Mouse (Mus musculus) layer of hippocampus, adult 11-12 months (tissue): Measurements from ENCODE around the gene Hjurp.

ENCODE experiments used
- DNase-seq: peaks from one replicate; pipeline ENCODE4 v3.0.0; 2022; ENCODE audit warnings: low spot score

Gene Hjurp

GRCm38 (mm10) chr1:88279111-88280005, 1.9 kb upstream of the Hjurp start:
- peak; percentile 17 for DNase-seq

- DNase-seq: peak; percentile 49
Observed at GRCm38 (mm10) chr1:88277818-88278511, 532 bp upstream of the Hjurp start.

- DNase-seq: no peak
Observed at GRCm38 (mm10) chr1:88276524-88277097, 822 bp downstream of the Hjurp start.

- peak; percentile 21 for DNase-seq
Observed at GRCm38 (mm10) chr1:88275698-88276523, 1.5 kb downstream of the Hjurp start.

GRCm38 (mm10) chr1:88275078-88275680, 2.3 kb downstream of the Hjurp start:
- DNase-seq: no peak

- peak; percentile 21 for DNase-seq
Observed at GRCm38 (mm10) chr1:88274371-88275077, 2.9 kb downstream of the Hjurp start.

- DNase-seq: no peak
Observed at GRCm38 (mm10) chr1:88273832-88274231, 3.6 kb downstream of the Hjurp start.

GRCm38 (mm10) chr1:88273326-88273725, 4.1 kb downstream of the Hjurp start:
- no peak for DNase-seq

- DNase-seq: no peak
Observed at GRCm38 (mm10) chr1:88272851-88273250, 4.6 kb downstream of the Hjurp start.

GRCm38 (mm10) chr1:88269539-88270309, 7.7 kb downstream of the Hjurp start:
- DNase-seq: no peak

GRCm38 (mm10) chr1:88268070-88268469, 9.4 kb downstream of the Hjurp start:
- DNase-seq: no peak

GRCm38 (mm10) chr1:88267489-88267888, 9.9 kb downstream of the Hjurp start:
- no peak for DNase-seq

GRCm38 (mm10) chr1:88266123-88266522, 11.3 kb downstream of the Hjurp start:
- DNase-seq: no peak

GRCm38 (mm10) chr1:88264869-88265240, 12.6 kb downstream of the Hjurp start:
- DNase-seq: no peak

- DNase-seq: no peak
Observed at GRCm38 (mm10) chr1:88264237-88264868, 13.1 kb downstream of the Hjurp start.

GRCm38 (mm10) chr1:88263778-88264177, 13.7 kb downstream of the Hjurp start:
- no peak for DNase-seq

GRCm38 (mm10) chr1:88262961-88263360, 14.5 kb downstream of the Hjurp start:
- no peak for DNase-seq

- no peak for DNase-seq
Observed at GRCm38 (mm10) chr1:88262255-88262654, 15.2 kb downstream of the Hjurp start.

- DNase-seq: no peak
Observed at GRCm38 (mm10) chr1:88261706-88262105, 15.7 kb downstream of the Hjurp start.
